Mouse (Mus musculus) frontal cortex, postnatal 25 days (tissue): ENCODE results near the gene Fcrla.

ENCODE experiments used
- DNase-seq, 2 experiments: peaks; one replicate each; pipeline ENCODE4 v3.0.0; 2022; ENCODE audit warnings: low spot score in 2 of 2

Gene Fcrla

DNA sequence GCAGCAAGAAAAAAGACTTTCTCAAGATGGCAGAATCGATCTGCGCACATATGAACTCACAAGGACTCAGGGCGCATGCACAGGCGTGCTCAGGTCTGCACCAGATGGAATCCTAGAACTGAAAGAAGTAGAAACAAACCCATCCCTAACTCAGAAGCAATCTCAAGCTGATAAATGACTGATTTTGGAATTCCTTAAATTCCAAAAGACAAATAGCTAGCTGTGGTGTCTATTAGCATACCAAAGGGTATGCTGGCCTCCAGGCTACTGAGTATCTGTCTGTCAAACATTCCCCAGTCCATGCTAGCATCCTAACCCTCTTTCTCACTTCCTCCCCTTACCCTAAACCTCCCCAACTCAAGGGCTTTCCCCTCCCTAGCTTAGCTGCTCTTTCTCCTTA is 38.1 kb downstream of the Fcrla start:
- no peak for DNase-seq

DNA sequence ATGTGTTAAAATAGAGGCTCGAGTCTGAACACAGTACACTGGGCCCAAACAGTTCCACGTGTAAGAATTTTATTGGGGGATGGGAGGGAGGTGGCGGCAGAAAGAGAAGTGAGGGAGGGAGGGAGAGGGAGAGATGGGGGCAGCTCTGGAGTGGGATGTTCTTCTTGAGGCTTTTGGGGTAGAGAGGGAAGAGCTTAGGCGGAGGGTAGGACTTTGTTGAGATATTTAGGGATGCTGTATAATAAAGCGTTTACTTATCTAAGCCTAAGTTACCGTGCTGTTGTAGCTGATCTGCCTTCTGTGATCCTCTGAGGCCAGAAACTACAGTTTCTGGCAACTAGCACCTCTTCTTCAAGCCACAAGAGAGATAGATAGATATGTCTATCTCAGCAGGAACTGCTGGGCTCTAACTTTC is 41.3 kb downstream of the Fcrla start:
- DNase-seq = no peak

DNA sequence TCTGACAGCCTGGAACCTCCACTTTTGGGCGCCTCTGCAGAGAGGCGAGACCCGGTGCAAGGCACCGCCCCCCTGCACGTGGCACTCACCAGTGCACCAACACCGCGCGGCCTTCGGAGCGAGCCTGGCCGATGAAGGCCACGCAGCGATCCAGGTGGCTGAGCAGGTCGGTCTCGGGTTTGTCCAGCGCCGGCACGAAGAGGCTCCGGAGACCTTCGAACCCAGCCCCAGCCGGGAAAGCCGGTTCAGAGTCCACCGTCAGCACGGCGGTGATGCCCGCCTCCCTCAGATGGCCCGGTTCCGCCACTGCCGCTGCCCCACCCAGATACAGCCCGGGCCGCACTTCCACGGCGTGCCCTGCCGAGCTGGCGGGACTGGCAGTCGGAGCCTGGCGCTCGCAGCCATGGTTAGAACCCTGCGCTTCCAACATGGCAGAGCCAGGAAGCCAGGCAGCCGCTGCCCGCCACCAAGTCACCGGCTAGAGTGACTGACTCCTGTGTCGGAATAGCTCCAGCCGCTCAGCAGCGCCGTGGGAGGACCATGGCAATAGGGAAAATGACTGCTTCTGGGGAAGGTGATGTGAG is 42.3 kb downstream of the Fcrla start, which contains the start of the genes Gm26620 and Dusp12:
Gene Gm26620 (plus strand): TSS at position 88 of the 584 bp plus-strand sequence.
Gene Dusp12 (minus strand): TSS at position 563 of the 584 bp plus-strand sequence.
- peak; percentile 64 to 83 for DNase-seq

DNA sequence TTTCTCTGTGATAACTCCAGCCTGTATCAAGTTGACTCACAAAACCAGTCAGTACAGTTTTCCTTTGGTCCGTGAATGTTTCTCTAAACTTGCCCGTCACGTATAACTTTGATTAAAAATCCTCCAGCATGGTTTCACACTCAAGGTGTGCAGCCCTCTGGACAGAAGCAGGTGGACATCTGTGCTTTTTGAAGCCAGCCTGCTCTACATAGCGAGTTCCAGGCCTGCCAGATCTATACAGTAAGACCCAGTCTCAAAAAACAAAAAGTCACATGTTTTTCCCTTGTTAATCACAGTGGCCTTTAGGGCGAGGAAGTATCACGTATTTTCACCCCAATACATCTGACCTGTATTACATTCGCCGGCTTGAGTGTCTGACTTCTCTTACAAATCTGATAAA is 43.0 kb downstream of the Fcrla start:
- no peak for DNase-seq

DNA sequence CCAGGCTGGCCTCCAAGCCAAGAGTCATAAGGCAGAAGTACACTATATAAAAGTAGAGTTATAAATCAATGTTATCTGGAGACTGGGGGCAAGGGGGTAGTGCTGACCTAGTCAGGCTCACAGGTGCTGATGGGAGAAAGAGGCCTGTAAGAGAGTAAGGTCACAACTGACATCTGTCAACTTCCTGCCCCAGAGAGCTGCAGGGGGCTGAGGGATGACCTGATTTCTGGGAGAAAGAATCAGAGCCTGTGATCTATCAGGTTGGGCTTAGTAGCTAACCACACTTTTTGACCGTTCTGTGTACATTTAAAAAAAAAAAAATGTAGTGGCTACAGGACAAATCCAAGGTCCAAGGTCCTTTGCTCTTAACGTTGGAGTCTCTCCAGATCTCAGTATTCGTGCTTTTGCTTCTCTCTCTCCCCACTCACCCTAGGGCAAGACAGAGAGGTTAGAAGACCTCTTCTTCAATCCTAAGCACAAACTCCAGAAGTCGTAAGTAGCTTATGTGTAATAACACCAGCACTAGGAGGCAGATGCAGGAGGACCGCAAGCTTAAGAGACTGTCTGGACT is 44.4 kb downstream of the Fcrla start:
- DNase-seq = no peak

DNA sequence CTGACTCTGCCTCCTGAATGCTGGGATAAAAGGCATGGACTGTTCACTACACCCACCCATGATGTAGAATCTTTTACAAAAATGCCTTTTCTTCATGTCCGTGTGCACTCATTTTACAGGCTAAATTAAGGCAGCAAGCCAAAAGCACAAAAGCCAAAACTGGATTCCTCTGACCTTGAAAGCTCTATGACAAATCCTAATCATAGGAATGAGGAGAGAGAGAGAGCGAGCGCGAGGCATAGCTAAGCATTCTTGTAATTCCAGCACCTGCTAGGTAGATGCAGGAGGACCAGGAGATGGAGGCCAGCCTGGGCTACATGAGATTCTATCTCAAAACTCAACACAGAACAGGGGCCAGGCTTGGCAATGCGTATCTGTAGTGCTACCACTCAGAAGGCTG is 50.5 kb downstream of the Fcrla start:
- no peak for DNase-seq

DNA sequence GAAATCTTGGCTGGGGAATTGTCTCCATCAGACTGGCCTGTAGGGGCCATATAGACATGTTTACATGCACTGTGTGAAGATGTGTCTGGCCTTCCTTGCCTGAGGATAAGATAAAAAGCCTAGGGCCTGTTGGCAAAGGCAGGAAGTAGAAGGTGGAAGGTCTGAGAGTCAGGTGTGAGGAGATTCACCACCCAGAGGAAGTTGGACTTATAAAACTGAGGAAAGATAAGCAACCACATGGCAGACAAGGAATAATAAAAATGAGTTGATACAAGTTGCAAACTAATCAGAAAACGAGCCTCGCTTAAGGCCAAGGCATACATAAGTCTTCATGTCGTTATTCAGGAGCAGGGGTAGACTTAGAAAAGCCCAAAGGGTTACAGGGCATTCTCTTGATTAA is 51.7 kb downstream of the Fcrla start:
- DNase-seq = no peak

DNA sequence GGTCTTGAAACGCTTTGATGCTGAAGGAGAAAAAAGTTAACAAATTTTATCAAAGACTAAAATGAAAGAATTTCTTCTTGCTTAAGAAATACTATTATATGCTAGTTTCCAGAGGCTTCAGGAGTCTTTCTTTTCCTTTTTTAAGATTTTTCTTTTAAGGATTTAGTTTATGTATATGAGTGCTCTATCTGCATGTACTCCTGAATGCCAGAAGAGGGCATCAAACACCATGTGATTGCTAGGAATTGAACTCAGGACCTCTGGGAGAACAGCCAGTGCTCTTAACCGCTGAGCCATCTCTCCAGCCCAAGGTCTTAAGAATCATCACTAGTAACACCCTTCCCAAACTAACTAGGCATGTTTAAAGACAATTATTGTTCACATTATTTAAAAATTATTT is 55.4 kb downstream of the Fcrla start:
- no peak for DNase-seq

DNA sequence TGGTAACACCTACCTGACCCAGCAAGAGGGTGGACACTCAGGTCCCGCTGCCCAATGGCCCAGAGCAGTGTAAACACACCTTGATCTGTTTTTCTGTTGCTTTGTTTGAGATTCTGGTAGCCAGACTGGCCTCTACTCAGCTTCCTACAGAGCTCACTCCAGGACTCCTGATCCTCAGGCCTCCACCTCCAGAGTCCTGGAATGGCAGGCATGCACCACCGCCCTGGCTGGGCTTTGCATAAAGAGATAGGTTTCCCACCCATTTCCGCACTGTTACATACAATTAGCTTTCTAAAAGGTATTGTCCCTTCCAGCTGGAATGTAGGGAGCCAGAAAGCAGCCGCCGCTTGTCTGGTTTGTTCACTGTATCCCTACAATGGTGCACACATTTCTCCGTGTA is 56.0 kb downstream of the Fcrla start:
- no peak for DNase-seq

DNA sequence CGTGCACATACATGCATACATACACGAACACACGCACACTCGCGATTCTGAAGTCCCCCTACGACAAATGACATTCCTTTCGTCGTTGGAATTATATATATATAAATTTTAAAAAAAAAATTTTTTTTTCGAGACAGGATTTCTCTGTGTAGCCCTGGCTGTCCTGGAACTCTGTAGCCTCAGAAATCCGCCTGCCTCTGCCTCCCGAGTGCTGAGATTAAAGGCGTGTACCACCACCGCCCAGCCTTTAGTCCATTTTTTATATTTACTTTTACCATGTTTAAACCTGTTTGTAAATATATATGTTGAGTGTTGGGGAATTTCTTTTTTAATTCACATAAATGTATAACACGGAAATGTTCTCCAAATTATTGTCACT is 58.5 kb downstream of the Fcrla start:
- DNase-seq = no peak

DNA sequence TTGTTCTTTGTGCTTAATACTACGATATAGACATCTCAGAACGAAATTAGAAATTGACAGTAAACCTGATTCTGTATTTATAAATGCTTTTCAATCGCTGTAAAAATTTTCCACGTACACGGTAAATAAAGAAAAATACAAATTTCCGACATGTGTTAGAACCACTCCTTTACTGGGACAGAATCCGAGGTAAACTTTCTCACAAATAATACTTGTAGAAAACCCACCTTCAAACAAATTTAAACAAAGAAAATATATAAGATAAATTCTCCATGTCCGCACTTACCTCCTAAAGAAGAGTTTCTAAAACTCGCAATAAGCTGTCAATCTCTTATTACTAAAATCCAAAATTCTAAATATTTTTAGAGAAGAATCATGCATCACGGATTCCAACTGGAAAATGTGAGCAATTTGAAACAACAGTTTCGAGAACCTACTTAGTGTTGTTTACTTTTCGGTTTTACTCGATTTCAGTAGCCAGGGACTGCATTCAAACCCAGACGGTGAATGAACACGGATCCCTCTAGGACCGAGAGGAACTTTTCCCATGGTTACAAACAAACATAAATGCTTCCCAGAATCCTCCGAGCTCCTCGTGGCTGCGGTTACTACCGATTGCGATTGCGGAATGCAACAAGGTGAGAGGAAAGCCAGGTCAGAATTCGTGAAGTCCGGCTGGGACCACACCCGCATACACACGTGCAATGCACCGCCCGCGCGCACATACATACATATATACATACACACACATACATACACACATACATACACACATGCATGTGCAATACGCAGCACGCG is 59.1 kb downstream of the Fcrla start:
- peak; percentile 49 to 70 for DNase-seq

DNA sequence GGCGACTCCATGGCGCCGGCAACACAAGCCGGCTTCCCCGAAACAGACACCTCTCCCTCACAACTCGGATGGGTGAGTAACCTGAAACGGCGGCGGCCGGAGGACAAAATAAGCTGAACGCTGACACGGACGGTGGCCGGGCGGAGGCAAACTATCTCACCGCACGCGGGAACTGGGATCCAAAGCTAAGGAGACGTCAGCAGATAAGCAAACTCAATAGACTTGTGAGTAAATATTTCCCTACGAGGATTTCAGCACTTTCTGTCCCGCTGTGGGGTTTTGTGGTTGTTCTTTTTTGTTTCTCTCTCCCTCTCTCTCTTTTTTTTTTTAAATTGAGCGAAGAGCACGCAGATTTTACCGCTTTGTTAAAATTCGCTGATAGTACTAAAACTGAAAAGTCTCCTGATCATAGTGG is 59.7 kb downstream of the Fcrla start, which contains the start of gene Atf6:
Gene Atf6 (minus strand): TSS at position 81 of the 415 bp plus-strand sequence.
- peak; percentile 96 for DNase-seq
